Mouse (Mus musculus) embryonic facial prominence, embryonic 12.5 days (tissue): ENCODE results near the gene Mbnl2. TPM values are rescaled to one million over a fixed set of nuclear protein-coding genes. Genes with fewer than 3 reads are reported as not detected.
A peak's percentile ranks its signal among the peaks of the same experiment; 100 is the strongest.
"Not testable (repeated sequence)": the region's sequence is repeated elsewhere in the genome, so short reads cannot be mapped to it uniquely, and the experiment has no call there.

ENCODE experiments used
- ATAC-seq: fragments of 200-750 bp; cut with Nextera tagmentation; 2 replicates; pipeline ENCODE4 v1.8.0; 2017; ENCODE audit not compliant: insufficient number of reproducible peaks, insufficient read depth, low FRiP score, low TSS enrichment
- H3K27ac ChIP-seq: fragments of 300-500 bp; sonication (generic); 2 replicates; pipeline ENCODE4 v1.5.1; 2016; ENCODE audit warnings: mild to moderate bottlenecking
- H3K27me3 ChIP-seq: fragments of 300-500 bp; sonication (generic); 2 replicates; pipeline ENCODE4 v1.6.1; 2016; ENCODE audit warnings: mild to moderate bottlenecking, moderate library complexity
- H3K36me3 ChIP-seq: fragments of 300-500 bp; sonication (generic); 2 replicates; pipeline ENCODE4 v1.6.1; 2016; ENCODE audit warnings: mild to moderate bottlenecking
- H3K4me1 ChIP-seq: fragments of 300-500 bp; sonication (generic); 2 replicates; pipeline ENCODE4 v1.6.1; 2016
- H3K4me2 ChIP-seq: fragments of 300-500 bp; sonication (generic); replicated peaks from 2 replicates; pipeline ENCODE4 v1.6.1; 2016; ENCODE audit warnings: mild to moderate bottlenecking, moderate library complexity
- H3K4me3 ChIP-seq: fragments of 300-500 bp; sonication (generic); 2 replicates; pipeline ENCODE4 v1.5.1; 2016; ENCODE audit warnings: mild to moderate bottlenecking
- H3K9ac ChIP-seq: fragments of 300-500 bp; sonication (generic); 2 replicates; pipeline ENCODE4 v1.6.1; 2016; ENCODE audit warnings: mild to moderate bottlenecking, moderate library complexity
- H3K9me3 ChIP-seq: fragments of 300-500 bp; sonication (generic); 2 replicates; pipeline ENCODE4 v1.6.1; 2016; ENCODE audit warnings: mild to moderate bottlenecking, moderate library complexity
- WGBS: fragments of 180-500 bp; shearing (Covaris S2); methylation state at CpG from one replicate; pipeline ENCODE4 v1.1.7; 2016; 5-methylcytosine and 5-hydroxymethylcytosine counted together
- polyA plus RNA-seq: library from polyadenylated mRNA; unstranded; fragments of >200 nt; fragmentation: Nextera tagmentation; extraction: Ambion mirVana; gene quantifications from 2 replicates; pipeline ENCODE4 v1.2.1, GENCODE M21; 2016

The Mbnl2 gene
- polyA plus RNA-seq, 1 experiment from 2014 or later: 93.2 TPM

GRCm38 (mm10) chr14:120353211-120353610 is 77.7 kb downstream of the Mbnl2 start:
- no peak overlapping the region for H3K4me3 ChIP-seq
- no peaks in the 10 kb centered on the region for H3K9me3 ChIP-seq
- peaks cover 49% of the 10 kb centered on the region for H3K4me1 ChIP-seq
- H3K27me3 ChIP-seq: no peaks in the 10 kb centered on the region
- 61% methylated on average over 11 of the region's 11 CpGs for WGBS
- H3K36me3 ChIP-seq: peaks cover 2% of the 10 kb centered on the region; the same call in 1 of the 2 replicates
- peak overlapping the region; percentile 90 for H3K27ac ChIP-seq
- no peak overlapping the region for H3K9ac ChIP-seq
- ATAC-seq: no peak
- no peak overlapping the region for H3K4me2 ChIP-seq

DNA sequence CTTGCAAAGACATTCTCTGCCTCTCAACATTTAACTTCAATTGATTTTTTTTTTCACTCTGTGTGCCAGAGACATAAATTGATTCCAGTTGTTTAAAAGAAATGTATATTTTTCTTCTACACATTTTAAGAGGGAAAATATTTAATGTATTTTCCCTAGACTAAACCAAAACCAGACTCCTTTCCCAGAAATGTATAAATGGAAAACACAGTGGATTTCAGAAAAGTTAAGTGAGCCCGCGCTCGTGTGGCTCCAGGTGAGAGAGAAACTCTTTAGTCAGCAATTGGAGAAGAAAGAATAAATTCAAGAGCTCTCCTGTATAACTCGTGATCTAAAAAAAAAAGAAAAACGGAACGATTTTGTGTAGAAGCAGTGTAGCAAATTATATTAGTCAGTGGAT is 79.1 kb downstream of the Mbnl2 start:
- ATAC-seq: no peak
- 32% methylated on average over 6 of the region's 6 CpGs for WGBS
- no peak overlapping the region for H3K4me2 ChIP-seq
- H3K9me3 ChIP-seq: no peaks in the 10 kb centered on the region
- H3K36me3 ChIP-seq: peaks cover 6% of the 10 kb centered on the region
- H3K27me3 ChIP-seq: no peaks in the 10 kb centered on the region
- H3K4me1 ChIP-seq: peaks cover 48% of the 10 kb centered on the region
- no peak overlapping the region for H3K4me3 ChIP-seq
- no peak overlapping the region for H3K9ac ChIP-seq
- H3K27ac ChIP-seq: peak overlapping the region; percentile 90

- Histone ChIP-seq H3K36me3 (peaks cover 7% of the 10 kb centered on the region), H3K4me3 (no peak overlapping the region), H3K4me2 (peak overlapping the region; percentile 29), H3K9ac (no peak overlapping the region), H3K9me3 (no peaks in the 10 kb centered on the region), H3K27ac (peak overlapping the region; percentile 90), H3K27me3 (no peaks in the 10 kb centered on the region), H3K4me1 (peaks cover 48% of the 10 kb centered on the region)
- 19% methylated on average over 14 of the region's 14 CpGs for WGBS
- peak; percentile 54 for ATAC-seq
These were observed 79.7 kb downstream of the Mbnl2 start for GRCm38 (mm10) chr14:120355040-120355741.

DNA sequence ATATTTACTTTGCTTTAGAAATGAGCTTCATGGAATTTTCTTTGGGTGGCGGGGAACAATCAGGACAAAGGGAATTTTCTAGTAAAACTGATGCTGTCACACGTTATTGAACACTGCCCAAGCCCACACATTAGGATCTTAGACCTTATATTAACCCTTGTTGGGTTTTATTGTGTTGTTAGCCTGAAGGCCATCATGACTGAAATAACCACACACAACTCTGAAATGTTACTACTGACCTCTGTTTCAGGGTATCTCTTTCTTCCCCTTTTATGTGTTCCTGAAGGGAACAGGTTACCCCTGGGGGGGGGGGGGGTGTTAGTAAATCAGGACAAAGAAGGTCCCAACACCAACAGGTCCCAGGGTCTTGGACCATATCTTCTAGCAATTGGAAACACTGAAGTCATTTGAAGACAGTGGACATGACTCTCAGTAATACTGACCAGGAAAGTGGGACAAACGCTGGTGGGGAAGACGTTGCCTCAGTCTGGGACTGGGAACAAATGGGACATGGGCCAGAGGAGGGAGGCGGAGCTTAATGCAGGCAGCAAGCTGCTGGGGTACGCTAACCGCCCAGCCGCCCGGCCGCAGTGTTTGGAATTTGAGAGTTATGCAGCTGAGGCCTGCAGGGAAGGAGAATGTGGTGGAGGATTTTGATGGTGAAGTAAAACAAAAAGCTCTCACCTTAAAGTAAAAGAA is 80.4 kb downstream of the Mbnl2 start:
- no peak for ATAC-seq
- no peak overlapping the region for H3K9ac ChIP-seq

GRCm38 (mm10) chr14:120357321-120358070 is 82.0 kb downstream of the Mbnl2 start:
- no peak overlapping the region for H3K9ac ChIP-seq
- no peak overlapping the region for H3K27ac ChIP-seq
- H3K4me3 ChIP-seq: no peak overlapping the region
- H3K4me1 ChIP-seq: peaks cover 41% of the 10 kb centered on the region
- ATAC-seq: no peak
- no peak overlapping the region for H3K4me2 ChIP-seq
- H3K27me3 ChIP-seq: no peaks in the 10 kb centered on the region
- no peaks in the 10 kb centered on the region for H3K9me3 ChIP-seq
- WGBS: 94% methylated on average over 19 of the region's 19 CpGs
- H3K36me3 ChIP-seq: peaks cover 7% of the 10 kb centered on the region

More for the DNA sequence above, 80.4 kb downstream of the Mbnl2 start:
- Histone ChIP-seq H3K4me3 (no peak overlapping the region), H3K27ac (peak overlapping the region; percentile 90), H3K4me1 (peaks cover 48% of the 10 kb centered on the region), H3K4me2 (no peak overlapping the region), H3K9me3 (no peaks in the 10 kb centered on the region), H3K27me3 (no peaks in the 10 kb centered on the region), H3K36me3 (peaks cover 7% of the 10 kb centered on the region)
- WGBS: 74% methylated on average over 10 of the region's 10 CpGs

- H3K9ac ChIP-seq, H3K36me3 ChIP-seq, ATAC-seq, H3K27me3 ChIP-seq, H3K4me2 ChIP-seq, H3K9me3 ChIP-seq, H3K4me3 ChIP-seq, H3K27ac ChIP-seq: not testable (repeated sequence)
- WGBS: 95% methylated on average over 8 of the region's 8 CpGs
- peaks cover 27% of the 10 kb centered on the region for H3K4me1 ChIP-seq
These were observed 84.1 kb downstream of the Mbnl2 start for GRCm38 (mm10) chr14:120359608-120360007.

DNA sequence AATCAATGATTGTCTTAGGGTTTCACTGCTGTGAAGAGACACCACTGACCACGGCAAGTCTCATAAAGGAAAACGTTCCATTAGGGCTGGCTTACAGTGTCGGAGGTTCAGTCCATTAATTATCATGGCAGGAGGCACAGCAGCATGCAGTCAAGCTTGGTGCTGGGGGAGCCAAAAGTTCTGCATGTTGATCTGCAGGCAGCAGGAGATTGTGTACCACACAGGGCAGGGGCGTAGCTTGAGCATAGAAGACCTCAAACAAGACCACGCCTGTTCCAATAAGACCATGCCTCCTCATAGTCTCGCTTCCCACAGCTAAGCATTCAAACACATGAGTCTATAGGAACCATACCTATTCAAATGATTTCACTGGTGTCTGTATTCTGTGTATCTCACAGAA is 85.7 kb downstream of the Mbnl2 start:
- peaks cover 7% of the 10 kb centered on the region for H3K36me3 ChIP-seq
- 86% methylated on average over 6 of the region's 6 CpGs for WGBS
- no peak overlapping the region for H3K4me2 ChIP-seq
- H3K9me3 ChIP-seq: no peaks in the 10 kb centered on the region
- H3K9ac ChIP-seq: no peak overlapping the region
- H3K4me1 ChIP-seq: peaks cover 15% of the 10 kb centered on the region
- no peak overlapping the region for H3K4me3 ChIP-seq
- no peaks in the 10 kb centered on the region for H3K27me3 ChIP-seq
- H3K27ac ChIP-seq: 0 out of 2 replicates have a peak overlapping the region, but pooled peaks have one; percentile 17
- ATAC-seq: no peak

DNA sequence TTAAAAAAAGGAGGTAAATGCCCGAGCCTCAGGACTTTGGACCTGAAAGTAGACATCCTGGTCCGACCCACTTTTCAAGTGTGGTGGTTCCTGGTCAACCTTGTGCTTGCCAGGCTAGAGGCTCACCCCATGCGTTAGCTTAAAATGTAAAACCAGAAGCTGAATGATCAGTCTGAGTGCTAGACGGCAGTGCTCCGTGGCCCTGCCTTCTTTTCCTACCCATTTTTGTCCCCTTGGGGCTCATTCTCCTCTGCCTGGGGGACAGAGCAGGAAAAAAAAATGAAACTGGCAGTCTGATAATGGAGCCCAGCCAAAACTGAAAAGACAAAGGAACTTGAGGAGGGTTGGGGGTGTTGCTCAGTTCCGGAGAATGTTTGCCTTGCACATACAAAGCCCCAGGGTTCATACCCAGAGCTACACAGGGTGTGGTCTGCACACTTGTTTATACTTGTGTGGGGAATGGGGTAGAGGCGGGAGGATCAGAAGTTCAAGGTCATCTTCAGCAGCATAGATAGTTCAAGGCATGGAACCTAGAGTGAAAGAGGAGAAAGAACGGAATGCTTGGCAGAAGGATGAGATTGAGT is 87.0 kb downstream of the Mbnl2 start:
- Histone ChIP-seq H3K4me1 (peaks cover 9% of the 10 kb centered on the region), H3K9me3 (no peaks in the 10 kb centered on the region), H3K36me3 (peaks cover 7% of the 10 kb centered on the region), H3K4me2 (no peak overlapping the region), H3K27ac (peak overlapping the region; percentile 7; the same call in 1 of the 2 replicates), H3K9ac (no peak overlapping the region), H3K27me3 (no peaks in the 10 kb centered on the region), H3K4me3 (no peak overlapping the region)
- 0 out of 2 replicates have a peak, but pooled peaks have one; percentile 9 for ATAC-seq
- WGBS: 66% methylated on average over 8 of the region's 8 CpGs

GRCm38 (mm10) chr14:120363090-120363818 is 87.8 kb downstream of the Mbnl2 start:
- Histone ChIP-seq H3K27me3 (no peaks in the 10 kb centered on the region), H3K4me1 (peaks cover 14% of the 10 kb centered on the region), H3K9me3 (no peaks in the 10 kb centered on the region), H3K27ac (peak overlapping the region; percentile 7; the same call in 1 of the 2 replicates), H3K9ac (no peak overlapping the region), H3K36me3 (peaks cover 7% of the 10 kb centered on the region), H3K4me3 (no peak overlapping the region), H3K4me2 (no peak overlapping the region)
- 72% methylated on average over 8 of the region's 8 CpGs for WGBS
- no peak for ATAC-seq

- Histone ChIP-seq H3K9me3 (no peaks in the 10 kb centered on the region), H3K4me2 (no peak overlapping the region), H3K27ac (no peak overlapping the region), H3K9ac (no peak overlapping the region), H3K27me3 (no peaks in the 10 kb centered on the region), H3K4me3 (no peak overlapping the region), H3K4me1 (peaks cover 32% of the 10 kb centered on the region), H3K36me3 (no peaks in the 10 kb centered on the region)
- ATAC-seq: no peak
- 96% methylated on average over 4 of the region's 4 CpGs for WGBS
These were observed 89.6 kb downstream of the Mbnl2 start for GRCm38 (mm10) chr14:120365088-120365487.

DNA sequence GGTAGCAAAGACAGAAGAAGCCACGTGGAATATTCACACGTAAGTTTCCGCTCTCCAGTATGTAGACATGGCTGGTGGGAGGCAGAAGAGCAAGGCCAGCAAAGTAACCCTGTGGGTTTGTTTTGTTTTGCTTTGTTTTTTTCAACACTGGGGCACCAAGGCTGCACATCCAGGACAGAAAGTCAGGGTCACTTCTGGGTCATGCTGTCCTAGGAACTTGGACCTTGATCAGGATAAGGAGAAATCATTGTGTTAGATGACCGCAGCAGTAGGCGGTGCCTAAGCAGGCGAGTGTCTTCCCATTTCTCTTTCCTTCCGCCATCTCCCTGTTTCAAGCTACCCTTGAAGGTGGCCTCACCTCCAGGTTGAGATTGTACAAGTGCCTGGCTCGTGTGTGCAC is 91.5 kb downstream of the Mbnl2 start:
- H3K9me3 ChIP-seq: no peaks in the 10 kb centered on the region
- no peak overlapping the region for H3K4me3 ChIP-seq
- no peak overlapping the region for H3K27ac ChIP-seq
- no peaks in the 10 kb centered on the region for H3K36me3 ChIP-seq
- H3K4me2 ChIP-seq: no peak overlapping the region
- H3K9ac ChIP-seq: no peak overlapping the region
- WGBS: 95% methylated on average over 8 of the region's 8 CpGs
- H3K27me3 ChIP-seq: no peaks in the 10 kb centered on the region
- ATAC-seq: no peak
- peaks cover 45% of the 10 kb centered on the region for H3K4me1 ChIP-seq
